In genomic region chr11:4545976-4546375, GRCm38 (mm10) we compare ENCODE assay signal across 31 mouse cellular contexts. TPM values are rescaled to one million over a fixed set of nuclear protein-coding genes. Genes with fewer than 3 reads are reported as not detected.
A peak's percentile ranks its signal among the peaks of the same experiment; 100 is the strongest.
DNase-seq lines count a peak whose midpoint lies in the region; ATAC-seq and TF ChIP-seq lines count a peak whose summit lies in the region.
"Had no signal": no experiment of that assay in that cellular context is flagged by ENCODE, and none has a peak within 500 bp of the region (broad histone marks: within the 10 kb centered on the region; RNA-seq: fewer than 3 reads in every experiment).

No protein-coding gene starts in this region.

- H3K27me3 ChIP-seq in liver, embryonic 14.5 days (ENCODE audit: control insufficient read depth, insufficient read depth, low read length): no peaks in the 10 kb centered on the region
- H3K27me3 ChIP-seq: embryonic facial prominence, embryonic 13.5 days; forebrain, embryonic 15.5 days; heart, embryonic 15.5 days; limb, embryonic 13.5 days; midbrain, embryonic 15.5 days had no signal

- no peak overlapping the region for H3K4me3 ChIP-seq in gastrocnemius, adult 2 months
- H3K4me3 ChIP-seq in liver, embryonic 14.5 days (ENCODE audit: insufficient read depth in 1 of 2, low read depth in 2 of 2, low read length in 2 of 2): no peak overlapping the region
- H3K4me3 ChIP-seq: embryonic facial prominence, embryonic 13.5 days; forebrain, embryonic 10.5 days; forebrain, embryonic 15.5 days; heart, embryonic 10.5 days; heart, embryonic 15.5 days; limb, embryonic 13.5 days; midbrain, embryonic 10.5 days; midbrain, embryonic 15.5 days had no signal

- no peak for TF ChIP-seq EP300 in liver, embryonic 14.5 days (IDR thresholded peaks at IDR 0.05; ENCODE audit: low read depth)

- no peaks in the 10 kb centered on the region; the same call in 1 of the 2 replicates for H3K36me3 ChIP-seq in liver, embryonic 14.5 days (replicated peaks; ENCODE audit: control insufficient read depth, insufficient read depth, low read depth)
- H3K36me3 ChIP-seq: embryonic facial prominence, embryonic 13.5 days; forebrain, embryonic 10.5 days; forebrain, embryonic 15.5 days; heart, embryonic 10.5 days; heart, embryonic 15.5 days; limb, embryonic 13.5 days; midbrain, embryonic 10.5 days; midbrain, embryonic 15.5 days had no signal

- H3K27ac ChIP-seq in gastrocnemius, adult 2 months: peak overlapping the region; percentile 65
- peak overlapping the region; percentile 81 for H3K27ac ChIP-seq in liver, embryonic 14.5 days
- H3K27ac ChIP-seq: embryonic facial prominence, embryonic 13.5 days; forebrain, embryonic 10.5 days; forebrain, embryonic 15.5 days; heart, embryonic 10.5 days; heart, embryonic 15.5 days; kidney, postnatal 0 days; limb, embryonic 13.5 days; midbrain, embryonic 10.5 days; midbrain, embryonic 15.5 days; stomach, postnatal 0 days had no signal

- no peaks in the 10 kb centered on the region for H3K9me3 ChIP-seq in liver, embryonic 14.5 days (ENCODE audit: control insufficient read depth, low read length)
- H3K9me3 ChIP-seq: embryonic facial prominence, embryonic 13.5 days; forebrain, embryonic 10.5 days; forebrain, embryonic 15.5 days; G1E; heart, embryonic 10.5 days; heart, embryonic 15.5 days; limb, embryonic 13.5 days; midbrain, embryonic 10.5 days; midbrain, embryonic 15.5 days had no signal

- H3K9ac ChIP-seq in liver, embryonic 14.5 days (replicated peaks): no peak overlapping the region; the same call in 1 of the 2 replicates
- H3K9ac ChIP-seq: embryonic facial prominence, embryonic 13.5 days; forebrain, embryonic 15.5 days; heart, embryonic 15.5 days; limb, embryonic 13.5 days; lung, embryonic 14.5 days; midbrain, embryonic 15.5 days had no signal

- ATAC-seq in liver, embryonic 14.5 days (ENCODE audit: insufficient read depth): no peak
- ATAC-seq: forebrain, embryonic 15.5 days; hindbrain, embryonic 16.5 days; midbrain, embryonic 15.5 days had no signal

- H3K4me2 ChIP-seq in liver, embryonic 14.5 days (ENCODE audit: low read depth): no peak overlapping the region
- H3K4me2 ChIP-seq: embryonic facial prominence, embryonic 13.5 days; forebrain, embryonic 15.5 days; heart, embryonic 15.5 days; lung, embryonic 14.5 days; midbrain, embryonic 15.5 days had no signal

- peaks cover 51 to 53% of the 10 kb centered on the region in 2 experiments for H3K4me1 ChIP-seq in liver, embryonic 14.5 days (replicated peaks; ENCODE audit: control insufficient read depth in 2 of 2, insufficient read depth in 2 of 2, low read length in 1 of 2)
- H3K4me1 ChIP-seq: midbrain, embryonic 10.5 days had no signal

- WGBS in liver, embryonic 14.5 days (ENCODE audit: insufficient replicate concordance): 52% methylated on average over 3 of the region's 3 CpGs

- intact Hi-C loops in gastrocnemius, adult 2 months (cut with DNase I): no loop called here

- no peak for TF ChIP-seq CTCF in gastrocnemius, adult 2 months (IDR thresholded peaks at IDR 0.05)
- TF ChIP-seq CTCF in liver, embryonic 14.5 days (IDR thresholded peaks at IDR 0.05; ENCODE audit: low read depth): no peak

- DNase-seq in cerebellum, adult 18-20 months: peak; percentile 22 to 59
- DNase-seq in cerebellum, postnatal 4 days (ENCODE audit: low spot score in 2 of 2): no peak
- peak; percentile 40 for DNase-seq in gastrocnemius, adult 2 months
- no peak for DNase-seq in gastrocnemius, postnatal 4 days (ENCODE audit: low spot score in 2 of 2)
- peak; percentile 10 to 34 for DNase-seq in cerebellum, postnatal 14 days
- no peak for DNase-seq in liver, embryonic 14.5 days (ENCODE audit: low read depth in 3 of 3, low spot score in 3 of 3)
- no peak for DNase-seq in spleen, adult 18-20 months
- DNase-seq in right cerebral cortex, postnatal 36 days (ENCODE audit: low spot score in 2 of 2): no peak
- DNase-seq: adrenal gland, adult 8-10 months; embryo, embryonic 11 days; gastrocnemius, postnatal 14 days; heart, adult 11 months; kidney, adult 18-20 months; layer of hippocampus, postnatal 36 days; lung, embryonic 14.5 days; lung, postnatal 14 days; right cerebral cortex, postnatal 25 days; thymus, adult 18-20 months; thymus, postnatal 36 days had no signal

RNA-seq across cellular contexts. Expression of gene Mtmr3, which starts 48.7 kb away (rescaled TPM):
- total RNA-seq in gastrocnemius, adult 2 months (2021): 10 to 100 TPM; 48.1 to 49.5 TPM
- total RNA-seq in gastrocnemius, postnatal 4 days (2021): 10 to 100 TPM; 62.9 to 68.7 TPM
- polyA plus RNA-seq in liver, embryonic 14.5 days (2012; rRNA removed): 18.0 and 20.3 TPM in 2 replicates
- 24.3 and 27.2 TPM in 2 replicates for polyA plus RNA-seq in liver, embryonic 14.5 days (2014; fragmentation: Nextera tagmentation; extraction: Ambion mirVana)

Comparison
In these comparisons a context has a peak if more than half of its experiments do, and no peak if none do; other contexts are left out.
1. DNase-seq: peak in cerebellum, adult 18-20 months (2 of 2), gastrocnemius, adult 2 months (single experiment) and cerebellum, postnatal 14 days (2 of 2); none in cerebellum, postnatal 4 days (0 of 2), gastrocnemius, postnatal 4 days (0 of 2), liver, embryonic 14.5 days (0 of 3), spleen, adult 18-20 months (0 of 2) and right cerebral cortex, postnatal 36 days (0 of 2).